Mouse (Mus musculus) skeletal muscle tissue, adult 2 months (tissue): ENCODE results near the gene Nat8f1.
"Not testable (repeated sequence)": the region's sequence is repeated elsewhere in the genome, so short reads cannot be mapped to it uniquely, and the experiment has no call there.

Experiments used
- DNase-seq: peaks from one replicate; pipeline ENCODE4 v3.0.0-alpha.2; 2012; ENCODE audit warnings: low read depth, low spot score

Gene Nat8f1

DNA sequence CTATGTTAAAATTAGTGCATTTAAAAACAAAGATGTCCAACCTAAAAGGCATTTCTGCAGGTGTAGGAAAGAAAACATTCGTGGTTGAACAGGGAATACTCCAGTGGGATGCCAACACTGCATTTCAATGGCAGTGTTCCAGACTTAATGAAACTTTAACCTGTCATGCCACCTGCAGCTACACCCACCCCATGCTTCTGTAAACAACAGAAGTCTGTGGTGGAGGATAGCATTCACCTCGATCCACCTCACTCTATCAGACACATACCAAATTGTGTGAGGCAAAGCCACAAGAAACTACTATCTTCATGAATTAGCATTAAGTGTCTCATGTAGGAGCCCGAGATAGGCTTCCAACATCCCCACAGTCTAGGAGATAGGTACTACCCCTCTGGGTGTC is 7.1 kb downstream of the Nat8f1 start:
- no peak for DNase-seq

- DNase-seq, result not testable (repeated sequence)
Measured at GRCm38 (mm10) chr6:85906911-85907351, 8.6 kb downstream of the Nat8f1 start.

DNA sequence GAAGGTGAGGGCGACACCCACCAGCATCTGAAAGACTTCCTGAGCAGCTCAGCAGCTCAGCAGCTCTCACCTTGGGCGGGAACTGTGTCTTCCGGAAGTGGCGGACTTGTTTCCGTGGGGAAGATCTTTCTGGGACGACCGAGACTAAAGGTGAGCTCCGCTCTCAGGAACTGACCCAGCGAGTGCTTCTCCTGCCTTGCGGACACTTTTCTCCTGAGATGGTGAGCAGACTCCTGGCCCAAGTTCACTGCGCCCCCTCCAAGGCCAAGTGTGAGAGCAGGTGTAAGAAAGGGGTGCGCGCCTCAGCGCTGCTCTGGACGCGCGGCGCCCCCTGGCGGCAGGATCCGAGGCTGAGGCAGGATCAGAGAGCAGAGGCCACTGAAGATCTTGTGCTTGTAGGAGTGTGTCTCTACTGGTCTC is 10.8 kb downstream of the Nat8f1 start, which contains the start of gene Nat8f4:
Nat8f4 (minus strand) TSS at position 243 of the 420 bp plus-strand sequence.
- not testable (repeated sequence) for DNase-seq

DNA sequence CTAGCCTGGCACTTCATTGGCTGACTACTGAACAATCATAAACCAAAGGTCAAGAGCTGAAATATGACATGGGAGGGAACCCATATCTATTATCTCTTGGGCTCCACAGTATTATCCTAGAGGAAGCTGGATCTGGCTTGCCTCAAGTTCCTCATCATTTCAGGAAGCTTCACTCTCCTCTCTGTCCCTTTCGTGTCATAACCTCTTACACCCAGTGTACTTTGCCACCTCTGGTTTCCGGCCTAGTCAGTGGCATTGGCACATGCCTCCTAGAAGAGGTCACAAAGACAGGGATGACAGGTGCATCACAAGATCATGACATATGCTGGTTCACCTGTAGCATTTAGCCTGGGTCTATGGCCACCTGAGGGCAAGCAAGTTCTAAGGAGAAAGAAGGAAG is 13.2 kb downstream of the Nat8f1 start:
- DNase-seq, result no peak

DNA sequence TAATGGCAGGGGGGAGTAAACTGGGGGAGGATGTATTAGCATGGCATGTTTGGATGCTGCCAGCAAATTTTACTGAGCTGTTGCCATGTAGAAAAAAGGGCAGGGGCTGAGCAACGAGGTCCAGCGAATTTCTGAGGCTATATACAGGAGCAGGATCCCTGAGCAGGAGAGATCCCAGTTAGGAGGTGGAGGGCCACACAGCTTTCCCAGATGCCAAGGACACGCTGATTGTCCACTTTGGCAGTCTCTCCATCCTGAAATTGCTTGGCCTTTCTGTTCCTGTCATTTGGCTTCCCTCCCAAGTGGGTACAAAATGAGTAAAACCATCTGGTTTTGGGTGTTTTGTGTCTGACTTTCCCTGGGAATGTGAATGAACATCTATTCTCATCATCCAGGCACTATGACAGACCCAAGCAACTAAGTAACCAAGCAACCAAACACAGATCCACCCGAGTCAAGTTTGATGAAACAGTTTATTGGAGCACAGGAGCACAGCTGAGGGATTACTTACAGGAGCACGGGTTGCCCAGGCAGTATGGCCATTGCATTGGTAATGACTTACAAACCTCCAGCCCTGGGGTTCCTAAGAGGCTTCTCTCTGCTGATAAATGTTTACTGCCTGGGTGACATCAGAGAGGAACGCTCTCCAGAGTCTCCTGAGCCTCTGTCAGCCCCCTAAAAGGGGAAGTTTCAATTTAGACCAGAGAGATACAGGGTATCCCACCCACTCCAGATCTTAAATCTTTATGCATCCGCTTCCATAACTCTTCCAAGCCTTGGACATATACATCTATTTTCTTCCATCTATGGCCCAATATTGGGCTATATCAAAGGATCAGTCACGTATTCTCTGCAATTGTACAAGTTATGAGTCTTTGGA is 16.7 kb downstream of the Nat8f1 start:
- DNase-seq, result not testable (repeated sequence)

GRCm38 (mm10) chr6:85895061-85895648 is 20.3 kb downstream of the Nat8f1 start:
- DNase-seq, result not testable (repeated sequence)

GRCm38 (mm10) chr6:85888961-85889360 is 26.5 kb downstream of the Nat8f1 start:
- no peak for DNase-seq

DNA sequence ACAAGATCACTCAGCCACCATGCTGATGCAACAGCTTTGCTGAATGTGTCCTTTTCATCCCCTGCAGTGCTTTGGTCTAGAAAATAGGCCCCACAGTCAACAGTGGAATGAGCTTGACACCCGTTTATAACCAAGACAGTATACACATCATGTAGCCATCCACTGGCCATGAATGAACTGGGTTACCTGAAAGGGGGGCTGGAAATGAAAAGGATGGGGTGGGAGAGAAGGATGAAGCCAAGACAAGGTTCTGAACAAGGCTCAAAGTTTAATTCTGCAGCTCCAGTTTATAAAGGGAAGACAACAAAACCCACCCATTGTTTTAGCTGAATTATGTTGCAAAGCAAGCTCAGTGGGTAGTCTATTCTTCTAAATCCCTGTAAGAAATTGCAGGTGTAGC is 31.2 kb downstream of the Nat8f1 start:
- no peak for DNase-seq

DNA sequence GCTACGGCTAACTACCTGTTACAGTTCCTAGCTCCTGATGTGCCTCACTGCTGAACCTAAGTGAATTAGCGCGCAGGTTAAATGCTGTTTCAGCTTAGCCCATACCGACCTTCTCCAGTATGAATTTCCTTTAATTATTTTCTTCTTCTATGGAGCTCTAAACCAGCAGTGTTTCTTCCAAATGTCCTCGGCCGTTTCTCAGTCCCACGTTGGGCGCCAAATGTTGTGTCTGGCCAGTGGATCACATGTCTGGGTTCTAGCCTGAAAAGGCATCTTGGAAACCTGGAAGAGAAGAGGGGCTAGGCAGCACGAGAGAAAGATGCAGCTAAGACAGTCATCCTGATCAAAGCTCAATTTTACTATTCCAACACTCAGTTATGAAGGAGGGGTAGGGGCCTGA is 32.2 kb downstream of the Nat8f1 start:
- not testable (repeated sequence) for DNase-seq

GRCm38 (mm10) chr6:85869006-85869405 is 46.5 kb downstream of the Nat8f1 start, which contains the start of gene Nat8f2:
Nat8f2 (minus strand) TSS chr6:85869158.
- not testable (repeated sequence) for DNase-seq

DNA sequence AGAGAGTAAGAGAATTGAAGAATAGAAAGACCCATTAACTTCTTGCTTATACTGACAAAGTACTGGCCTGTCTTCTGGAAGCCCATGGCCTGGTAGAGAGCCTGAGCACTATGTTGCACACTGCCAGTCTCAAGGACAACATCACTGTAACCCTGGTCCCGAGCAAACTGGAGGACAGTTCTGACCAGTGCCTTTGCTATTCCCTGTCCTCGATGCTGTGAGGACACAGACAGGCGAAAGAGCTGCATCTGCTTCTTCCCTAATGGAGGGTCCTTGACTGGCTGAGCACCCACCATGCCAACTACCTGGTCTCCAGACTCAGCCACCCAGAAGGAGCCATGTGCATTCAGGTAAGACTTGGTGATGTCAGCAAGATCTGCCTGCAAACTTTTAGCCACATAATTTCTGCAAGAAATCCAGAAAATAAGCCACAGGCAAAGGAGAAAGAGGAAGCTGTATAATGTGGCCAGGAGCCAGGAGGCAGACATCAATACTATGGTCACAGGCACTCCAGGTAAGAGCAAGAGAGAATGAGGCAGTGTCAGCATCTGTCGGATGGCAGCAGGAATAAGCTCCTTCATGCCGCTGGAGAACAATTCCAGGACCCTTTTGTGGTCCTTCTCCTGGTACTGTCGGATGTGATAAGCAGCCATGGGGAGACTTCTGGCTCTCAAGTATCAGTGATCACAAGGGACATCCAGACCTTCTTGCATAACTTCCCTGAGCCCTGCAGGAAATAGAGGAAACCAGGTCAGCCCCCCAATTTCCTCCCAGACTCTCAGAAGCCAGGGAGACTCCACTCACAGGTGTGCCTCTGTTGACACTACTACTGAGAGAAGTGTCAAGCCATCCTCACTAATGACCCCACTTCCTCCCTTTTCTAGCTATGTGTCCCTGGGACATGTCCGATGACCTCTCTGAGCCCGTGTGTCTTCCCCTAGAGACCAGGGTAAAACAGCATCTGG is 47.5 kb downstream of the Nat8f1 start:
- DNase-seq, result no peak

- DNase-seq, result not testable (repeated sequence)
Measured at GRCm38 (mm10) chr6:85866995-85867394, 48.5 kb downstream of the Nat8f1 start.

DNA sequence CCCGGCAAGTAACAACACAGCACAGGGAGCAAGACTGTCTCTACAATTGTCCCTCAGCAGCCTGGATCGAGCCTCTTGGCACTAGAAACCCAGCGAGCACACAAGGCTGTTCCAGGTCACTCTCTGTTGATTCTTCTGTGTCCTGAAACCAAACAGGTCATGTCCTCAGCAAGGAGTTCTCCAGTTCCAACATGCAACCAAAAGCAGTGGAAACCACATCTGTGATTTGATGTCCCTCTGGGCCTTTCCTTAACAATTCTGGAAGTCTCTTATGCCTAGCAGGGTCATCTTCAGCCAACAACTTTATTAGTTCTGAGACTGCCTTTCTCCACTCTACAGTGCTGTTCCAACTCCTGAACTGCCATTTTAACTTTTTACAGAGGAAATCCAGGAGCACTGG is 49.3 kb downstream of the Nat8f1 start:
- peak; percentile 65 for DNase-seq

DNA sequence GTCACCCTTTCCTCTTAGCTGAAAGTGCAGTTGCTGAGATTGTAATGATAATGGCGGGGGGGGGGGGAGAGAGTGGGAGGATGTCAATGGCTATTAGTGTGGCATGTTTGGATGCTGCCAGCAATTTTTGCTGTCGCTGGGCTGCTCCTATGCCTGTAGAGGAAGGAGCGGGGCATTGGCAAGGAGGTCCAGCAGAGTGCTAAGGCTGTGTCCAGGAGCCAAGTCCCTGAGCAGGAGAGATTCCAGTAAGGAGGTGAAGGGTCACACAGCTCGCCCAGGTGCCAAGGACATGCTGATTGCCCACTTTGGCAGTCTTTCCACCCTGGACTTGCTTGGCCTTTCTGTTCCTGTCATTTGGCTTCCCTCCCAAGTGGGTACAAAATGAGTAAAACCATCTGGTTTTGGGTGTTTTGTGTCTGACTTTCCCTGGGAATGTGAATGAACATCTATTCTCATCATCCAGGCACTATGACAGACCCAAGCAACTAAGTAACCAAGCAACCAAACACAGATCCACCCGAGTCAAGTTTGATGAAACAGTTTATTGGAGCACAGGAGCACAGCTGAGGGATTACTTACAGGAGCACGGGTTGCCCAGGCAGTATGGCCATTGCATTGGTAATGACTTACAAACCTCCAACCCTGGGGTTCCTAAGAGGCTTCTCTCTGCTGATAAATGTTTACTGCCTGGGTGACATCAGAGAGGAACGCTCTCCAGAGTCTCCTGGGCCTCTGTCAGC is 50.4 kb downstream of the Nat8f1 start:
- DNase-seq, result peak; percentile 26

DNA sequence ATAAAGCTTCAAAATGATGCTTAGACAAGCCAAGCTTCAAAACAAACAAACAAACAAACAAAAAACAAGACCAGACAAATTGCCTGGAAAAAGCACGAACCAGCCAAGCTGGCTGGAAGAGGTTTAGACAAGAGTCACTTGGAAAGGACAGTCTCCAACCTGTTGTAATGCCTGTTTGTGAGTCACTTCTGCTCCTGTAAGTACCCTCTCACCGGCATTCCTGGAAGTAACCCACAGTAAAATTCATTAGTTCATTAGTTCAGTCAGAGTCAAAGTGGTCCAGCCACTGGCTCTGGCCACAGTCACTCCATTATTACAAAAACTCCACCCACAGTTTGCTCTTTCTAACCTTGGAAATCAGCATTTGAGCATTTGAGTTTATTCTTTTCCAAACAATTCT is 51.6 kb downstream of the Nat8f1 start:
- DNase-seq, result no peak

GRCm38 (mm10) chr6:85863136-85863535 is 52.4 kb downstream of the Nat8f1 start:
- DNase-seq, result no peak

- DNase-seq, result peak; percentile 13
Measured at GRCm38 (mm10) chr6:85862565-85862964, 52.9 kb downstream of the Nat8f1 start.

- no peak for DNase-seq
Measured at GRCm38 (mm10) chr6:85861247-85861646, 54.2 kb downstream of the Nat8f1 start.
